Mouse (Mus musculus): ENCODE data around the gene Reep3. TPM values are rescaled to one million over a fixed set of nuclear protein-coding genes. Genes with fewer than 3 reads are reported as not detected.

The Reep3 gene
- polyA plus RNA-seq, 1 experiment, result 9.0 TPM

DNA sequence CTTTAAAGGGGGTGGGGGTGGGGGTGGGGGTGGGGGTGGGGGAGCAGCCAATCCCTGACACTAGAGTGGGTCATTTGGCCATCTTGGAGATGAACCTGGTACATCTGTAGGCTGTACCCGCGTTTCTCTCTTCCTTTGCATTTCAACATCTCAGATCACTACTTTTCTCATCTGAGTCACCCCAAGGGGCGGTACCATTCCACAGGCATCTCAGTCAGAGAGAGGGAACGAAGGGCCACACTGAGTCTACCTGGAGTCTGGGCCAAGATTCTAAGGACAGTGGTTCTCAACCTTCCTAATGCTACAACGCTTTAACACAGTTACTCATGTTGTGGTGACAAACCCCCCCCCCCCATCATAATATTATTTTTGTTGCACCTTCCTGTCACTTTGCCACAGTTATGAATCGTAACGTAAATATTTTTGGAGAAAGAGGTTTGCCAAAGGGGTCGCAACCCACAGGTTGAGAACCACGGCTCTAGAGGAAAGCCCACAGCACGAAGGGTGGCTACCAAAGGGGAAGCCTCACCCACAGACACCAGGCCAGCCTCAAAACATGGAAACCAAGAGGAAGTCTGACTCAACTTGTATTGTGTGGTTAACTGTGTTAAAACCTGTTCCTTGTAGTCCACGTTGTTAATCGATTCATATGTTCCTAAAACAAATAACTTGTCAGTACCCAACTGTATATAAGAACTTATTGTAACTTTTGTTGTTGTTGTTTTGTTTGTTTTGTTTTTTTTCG lies 47.7 kb downstream of the Reep3 start:
- DNase-seq (ENCODE audit: low read depth in 1 of 2, low spot score in 2 of 2), result no peak
- no peaks in the 10 kb centered on the region for H3K36me3 ChIP-seq (ENCODE audit: control insufficient read depth, insufficient read depth, low read length)
- H3K4me1 ChIP-seq (ENCODE audit: control insufficient read depth, insufficient read depth, insufficient read length), result peaks cover 12% of the 10 kb centered on the region
- 50% methylated on average over 13 of the region's 13 CpGs for WGBS
- no peak overlapping the region for H3K4me3 ChIP-seq (ENCODE audit: extremely low read depth, insufficient read depth, insufficient read length)
- TF ChIP-seq POLR2A (IDR thresholded peaks at IDR 0.05; ENCODE audit: low read depth, low read length), result no peak
- no peak for TF ChIP-seq CTCF (IDR thresholded peaks at IDR 0.05; ENCODE audit: extremely low read depth, insufficient read depth, insufficient read length, insufficient replicate concordance)
- no peak overlapping the region for H3K27ac ChIP-seq (ENCODE audit: insufficient read depth, low read length)
- no peaks in the 10 kb centered on the region for H3K27me3 ChIP-seq (ENCODE audit: control insufficient read depth, insufficient read depth, low read length)

DNA sequence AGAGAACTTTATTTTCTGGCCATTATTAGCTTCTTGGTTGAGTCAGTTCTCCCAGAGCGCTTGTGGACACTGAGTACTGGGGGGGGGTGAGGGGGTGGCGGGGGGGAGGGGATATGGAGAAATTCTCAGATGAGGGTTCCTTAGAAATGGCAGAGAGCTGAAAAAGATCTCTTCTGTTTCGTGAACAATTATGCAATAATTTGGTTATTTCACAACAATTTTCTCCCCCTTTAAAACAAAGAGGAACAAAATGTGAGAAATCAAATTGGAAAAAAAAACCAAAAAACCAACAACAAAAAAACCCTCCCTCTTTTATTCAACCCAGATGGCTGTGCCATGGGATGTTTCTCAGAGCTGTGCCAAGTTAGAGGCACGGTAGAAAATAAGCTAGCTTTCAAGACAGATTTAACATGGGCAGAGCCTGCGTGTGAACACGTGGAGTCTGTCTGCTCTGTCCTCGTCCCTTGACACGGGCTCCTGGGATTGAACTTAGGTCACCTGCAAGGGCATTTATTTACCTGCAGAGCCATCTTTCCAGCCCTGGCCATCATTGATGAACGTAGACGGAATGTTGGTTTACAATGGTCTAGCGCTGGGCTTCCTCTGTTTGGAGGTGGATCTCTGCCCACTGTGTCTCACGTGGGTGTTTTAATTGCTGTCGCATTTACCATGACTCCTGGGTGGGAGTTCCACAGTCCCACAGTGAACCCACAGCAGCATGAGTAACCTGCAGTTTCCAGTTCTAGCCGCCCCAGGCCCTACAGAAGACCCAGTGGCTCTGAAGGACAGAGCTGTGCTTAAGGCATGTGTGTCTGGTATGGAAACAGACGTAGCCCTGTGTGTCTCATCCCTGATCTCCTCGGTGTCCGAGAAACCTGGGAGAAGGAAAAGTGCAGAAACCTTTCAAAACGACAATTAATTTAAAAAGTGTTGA lies 48.8 kb downstream of the Reep3 start:
- Histone ChIP-seq H3K27me3 (ENCODE audit: control insufficient read depth, insufficient read depth, low read length) (no peaks in the 10 kb centered on the region), H3K36me3 (ENCODE audit: control insufficient read depth, insufficient read depth, low read length) (no peaks in the 10 kb centered on the region), H3K27ac (ENCODE audit: insufficient read depth, low read length) (peak overlapping the region; percentile 38; the same call in 1 of the 2 replicates), H3K4me1 (ENCODE audit: control insufficient read depth, insufficient read depth, insufficient read length) (peaks cover 20% of the 10 kb centered on the region), H3K4me3 (ENCODE audit: extremely low read depth, insufficient read depth, insufficient read length) (no peak overlapping the region)
- no peak for DNase-seq (ENCODE audit: low read depth in 1 of 2, low spot score in 2 of 2)
- TF ChIP-seq POLR2A (IDR thresholded peaks at IDR 0.05; ENCODE audit: low read depth, low read length), result no peak
- no peak for TF ChIP-seq CTCF (IDR thresholded peaks at IDR 0.05; ENCODE audit: extremely low read depth, insufficient read depth, insufficient read length, insufficient replicate concordance)
- WGBS, result 83% methylated on average over 18 of the region's 18 CpGs

GRCm38 (mm10) chr10:67045192-67045899 lies 51.4 kb downstream of the Reep3 start:
- H3K27ac ChIP-seq (ENCODE audit: insufficient read depth, low read length), result no peak overlapping the region
- no peaks in the 10 kb centered on the region for H3K27me3 ChIP-seq (ENCODE audit: control insufficient read depth, insufficient read depth, low read length)
- no peaks in the 10 kb centered on the region for H3K36me3 ChIP-seq (ENCODE audit: control insufficient read depth, insufficient read depth, low read length)
- WGBS, result 95% methylated on average over 12 of the region's 12 CpGs
- no peak for TF ChIP-seq CTCF (IDR thresholded peaks at IDR 0.05; ENCODE audit: extremely low read depth, insufficient read depth, insufficient read length, insufficient replicate concordance)
- no peak for TF ChIP-seq POLR2A (IDR thresholded peaks at IDR 0.05; ENCODE audit: low read depth, low read length)
- H3K4me3 ChIP-seq (ENCODE audit: extremely low read depth, insufficient read depth, insufficient read length), result no peak overlapping the region
- H3K4me1 ChIP-seq (ENCODE audit: control insufficient read depth, insufficient read depth, insufficient read length), result peaks cover 8% of the 10 kb centered on the region; the same call in 1 of the 2 replicates
- DNase-seq (ENCODE audit: low read depth in 1 of 2, low spot score in 2 of 2), result no peak

GRCm38 (mm10) chr10:67044346-67044745 lies 52.4 kb downstream of the Reep3 start:
- no peak for DNase-seq (ENCODE audit: low read depth in 1 of 2, low spot score in 2 of 2)
- no peak overlapping the region for H3K27ac ChIP-seq (ENCODE audit: insufficient read depth, low read length)

DNA sequence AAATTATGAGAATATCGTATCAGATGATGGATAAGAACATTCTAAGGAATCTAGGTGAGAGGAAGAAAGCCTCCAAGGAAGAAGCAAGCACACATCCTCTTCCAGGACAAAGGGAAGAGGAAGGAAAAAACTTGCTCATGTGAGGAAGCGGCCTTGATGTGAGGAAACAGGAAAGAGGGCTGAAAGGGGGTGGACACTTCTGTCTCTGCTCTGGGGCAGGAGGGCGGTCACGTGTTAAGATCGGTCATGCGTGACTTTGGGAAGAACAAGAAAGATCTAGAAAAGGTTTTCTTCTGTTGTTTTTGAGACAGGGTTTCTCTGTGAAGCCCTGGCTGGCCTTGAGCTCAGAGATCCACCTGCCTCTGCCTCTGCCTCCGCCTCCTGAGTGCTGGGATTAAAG lies 53.5 kb downstream of the Reep3 start:
- 61% methylated on average over 7 of the region's 7 CpGs for WGBS
- no peak for DNase-seq (ENCODE audit: low read depth in 1 of 2, low spot score in 2 of 2)

More at GRCm38 (mm10) chr10:67044346-67044745, 52.4 kb downstream of the Reep3 start:
- peaks cover 8% of the 10 kb centered on the region; the same call in 1 of the 2 replicates for H3K4me1 ChIP-seq (ENCODE audit: control insufficient read depth, insufficient read depth, insufficient read length)
- H3K4me3 ChIP-seq (ENCODE audit: extremely low read depth, insufficient read depth, insufficient read length), result no peak overlapping the region
- H3K36me3 ChIP-seq (ENCODE audit: control insufficient read depth, insufficient read depth, low read length), result no peaks in the 10 kb centered on the region
- no peaks in the 10 kb centered on the region for H3K27me3 ChIP-seq (ENCODE audit: control insufficient read depth, insufficient read depth, low read length)
- 91% methylated on average over 5 of the region's 5 CpGs for WGBS
- TF ChIP-seq CTCF (IDR thresholded peaks at IDR 0.05; ENCODE audit: extremely low read depth, insufficient read depth, insufficient read length, insufficient replicate concordance), result no peak
- TF ChIP-seq POLR2A (IDR thresholded peaks at IDR 0.05; ENCODE audit: low read depth, low read length), result no peak

DNA sequence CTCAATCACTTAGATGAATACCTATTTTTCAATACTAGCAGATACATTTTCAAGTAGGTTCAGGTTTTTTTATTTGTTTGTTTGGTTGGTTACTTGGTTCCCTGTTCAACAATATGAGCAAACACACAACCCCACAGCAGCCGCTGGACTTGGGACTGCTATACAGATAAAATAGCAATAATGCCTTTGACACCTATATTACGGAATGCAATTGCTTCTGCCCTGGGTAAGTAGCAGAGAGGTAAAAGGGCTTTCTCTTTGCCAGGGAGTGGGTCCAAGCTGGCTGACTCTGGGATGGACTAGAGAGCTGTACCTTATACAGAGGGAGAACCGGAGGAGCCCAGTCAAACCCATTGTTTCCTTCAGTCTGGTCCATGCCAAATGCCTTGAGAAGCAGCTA lies 56.3 kb downstream of the Reep3 start:
- peaks cover 8% of the 10 kb centered on the region; the same call in 1 of the 2 replicates for H3K4me1 ChIP-seq (ENCODE audit: control insufficient read depth, insufficient read depth, insufficient read length)
- H3K36me3 ChIP-seq (ENCODE audit: control insufficient read depth, insufficient read depth, low read length), result no peaks in the 10 kb centered on the region
- no peak overlapping the region for H3K4me3 ChIP-seq (ENCODE audit: extremely low read depth, insufficient read depth, insufficient read length)
- no peak for DNase-seq (ENCODE audit: low read depth in 1 of 2, low spot score in 2 of 2)
- H3K27ac ChIP-seq (ENCODE audit: insufficient read depth, low read length), result no peak overlapping the region
- H3K27me3 ChIP-seq (ENCODE audit: control insufficient read depth, insufficient read depth, low read length), result no peaks in the 10 kb centered on the region
- TF ChIP-seq POLR2A (IDR thresholded peaks at IDR 0.05; ENCODE audit: low read depth, low read length), result no peak
- no peak for TF ChIP-seq CTCF (IDR thresholded peaks at IDR 0.05; ENCODE audit: extremely low read depth, insufficient read depth, insufficient read length, insufficient replicate concordance)
- WGBS, result 92% methylated on average over 3 of the region's 3 CpGs

More for the DNA sequence above, 53.5 kb downstream of the Reep3 start:
- H3K27me3 ChIP-seq (ENCODE audit: control insufficient read depth, insufficient read depth, low read length), result no peaks in the 10 kb centered on the region
- H3K27ac ChIP-seq (ENCODE audit: insufficient read depth, low read length), result no peak overlapping the region
- H3K36me3 ChIP-seq (ENCODE audit: control insufficient read depth, insufficient read depth, low read length), result no peaks in the 10 kb centered on the region
- no peak overlapping the region for H3K4me3 ChIP-seq (ENCODE audit: extremely low read depth, insufficient read depth, insufficient read length)
- no peak for TF ChIP-seq POLR2A (IDR thresholded peaks at IDR 0.05; ENCODE audit: low read depth, low read length)
- TF ChIP-seq CTCF (IDR thresholded peaks at IDR 0.05; ENCODE audit: extremely low read depth, insufficient read depth, insufficient read length, insufficient replicate concordance), result no peak
- H3K4me1 ChIP-seq (ENCODE audit: control insufficient read depth, insufficient read depth, insufficient read length), result peaks cover 8% of the 10 kb centered on the region; the same call in 1 of the 2 replicates
